Mouse (Mus musculus): ENCODE data around the gene Mcmbp. TPM values are rescaled to one million over a fixed set of nuclear protein-coding genes. Genes with fewer than 3 reads are reported as not detected.
A peak's percentile ranks its signal among the peaks of the same experiment; 100 is the strongest.

The Mcmbp gene
- polyA plus RNA-seq, 1 experiment, result 24.3 TPM

DNA sequence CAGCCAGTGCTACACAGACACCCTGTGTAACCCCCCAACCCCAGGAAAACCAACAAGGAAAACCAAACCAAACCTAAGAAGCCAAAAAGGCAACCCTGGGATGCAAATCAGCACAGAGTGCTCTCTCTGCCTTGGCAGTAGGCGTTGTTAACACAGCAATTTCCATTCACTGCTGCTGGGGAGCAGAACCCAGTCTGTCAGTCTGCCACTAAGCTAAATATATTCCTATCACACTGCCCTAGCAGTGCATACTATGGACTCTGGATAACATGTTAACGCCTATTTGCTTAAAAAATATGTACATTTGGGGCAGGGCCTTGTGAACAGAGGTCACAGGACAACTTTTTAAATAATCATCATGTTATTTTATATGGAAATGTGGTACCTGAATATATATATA lies 8.7 kb downstream of the Mcmbp start:
- TF ChIP-seq CEBPB (IDR thresholded peaks at IDR 0.05; ENCODE audit: low read depth) (no peak), FOSL1 (IDR thresholded peaks at IDR 0.05; ENCODE audit: insufficient read depth, low read length, poor library complexity, severe bottlenecking) (no peak), MAX (IDR thresholded peaks at IDR 0.05) (no peak), USF1 (IDR thresholded peaks at IDR 0.05; ENCODE audit: low read depth) (no peak), MYOG (IDR thresholded peaks at IDR 0.05; ENCODE audit: control insufficient read depth, extremely low read depth, insufficient read length) (no peak), MYOD1 (IDR thresholded peaks at IDR 0.05; ENCODE audit: control insufficient read depth, insufficient read length, low read depth) (no peak), CTCF (IDR thresholded peaks at IDR 0.05; ENCODE audit: control insufficient read depth, insufficient read depth, insufficient read length) (no peak)
- Histone ChIP-seq H3K36me3 (ENCODE audit: control insufficient read depth, insufficient read depth) (peaks cover 8% of the 10 kb centered on the region), H3K4me3 (ENCODE audit: insufficient read depth, poor library complexity, severe bottlenecking) (no peak overlapping the region), H3K79me3 (ENCODE audit: low read depth) (peaks cover 90% of the 10 kb centered on the region), H3K79me2 (ENCODE audit: control insufficient read depth, insufficient read depth) (peaks cover 100% of the 10 kb centered on the region), H3K27me3 (ENCODE audit: control insufficient read depth, insufficient read depth, insufficient read length) (no peaks in the 10 kb centered on the region), H3ac (ENCODE audit: control insufficient read depth, insufficient read length, low read depth) (no peak overlapping the region)

DNA sequence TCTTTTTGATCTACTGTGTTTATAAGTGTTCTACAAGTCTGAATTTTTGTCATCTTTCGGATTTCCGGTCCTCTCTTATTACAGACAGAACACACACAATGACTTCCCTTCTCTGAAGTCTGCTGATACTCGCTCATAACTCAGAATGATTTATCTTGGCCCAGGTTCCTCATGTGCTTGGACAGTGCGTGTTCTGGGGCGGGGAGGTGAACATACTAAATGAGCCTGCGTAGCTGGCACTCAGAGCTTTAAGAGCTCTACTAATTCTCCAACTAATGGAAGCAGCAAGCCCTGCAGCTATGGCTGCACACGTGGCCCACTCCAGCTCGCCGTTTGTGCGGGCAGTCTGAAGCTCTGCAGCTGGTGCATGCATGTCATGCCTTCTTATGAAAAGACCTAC lies 11.6 kb downstream of the Mcmbp start:
- Histone ChIP-seq H3ac (ENCODE audit: control insufficient read depth, insufficient read length, low read depth) (no peak overlapping the region), H3K4me3 (ENCODE audit: insufficient read depth, poor library complexity, severe bottlenecking) (no peak overlapping the region), H3K27me3 (ENCODE audit: control insufficient read depth, insufficient read depth, insufficient read length) (no peaks in the 10 kb centered on the region), H3K79me3 (ENCODE audit: low read depth) (peaks cover 78% of the 10 kb centered on the region), H3K36me3 (ENCODE audit: control insufficient read depth, insufficient read depth) (peaks cover 3% of the 10 kb centered on the region), H3K79me2 (ENCODE audit: control insufficient read depth, insufficient read depth) (peaks cover 100% of the 10 kb centered on the region)
- TF ChIP-seq FOSL1 (IDR thresholded peaks at IDR 0.05; ENCODE audit: insufficient read depth, low read length, poor library complexity, severe bottlenecking) (no peak), MYOG (IDR thresholded peaks at IDR 0.05; ENCODE audit: control insufficient read depth, extremely low read depth, insufficient read length) (no peak), CTCF (IDR thresholded peaks at IDR 0.05; ENCODE audit: control insufficient read depth, insufficient read depth, insufficient read length) (no peak), CEBPB (IDR thresholded peaks at IDR 0.05; ENCODE audit: low read depth) (no peak), MAX (IDR thresholded peaks at IDR 0.05) (no peak), USF1 (IDR thresholded peaks at IDR 0.05; ENCODE audit: low read depth) (no peak), MYOD1 (IDR thresholded peaks at IDR 0.05; ENCODE audit: control insufficient read depth, insufficient read length, low read depth) (no peak)

DNA sequence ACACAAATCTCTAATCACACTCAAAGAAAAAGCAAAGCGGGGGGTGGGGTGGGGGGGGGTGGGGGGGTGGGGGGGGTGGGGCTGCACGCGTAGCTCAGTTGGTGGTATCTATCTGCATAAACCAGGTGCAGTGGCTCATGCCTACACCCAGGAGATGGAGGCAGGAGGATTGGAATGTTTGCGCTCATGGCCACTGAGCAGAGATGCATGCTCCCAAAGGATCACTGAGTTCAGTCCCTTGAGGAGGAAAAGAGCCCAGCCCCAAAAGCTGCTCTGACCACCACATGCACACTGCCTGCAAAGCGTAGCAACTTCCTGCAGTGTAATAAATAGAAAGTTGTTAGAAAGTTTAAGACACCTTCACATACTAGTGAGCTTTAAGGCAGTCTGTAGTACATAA lies 12.6 kb downstream of the Mcmbp start:
- Histone ChIP-seq H3K27me3 (ENCODE audit: control insufficient read depth, insufficient read depth, insufficient read length) (no peaks in the 10 kb centered on the region), H3K79me3 (ENCODE audit: low read depth) (peaks cover 69% of the 10 kb centered on the region), H3K79me2 (ENCODE audit: control insufficient read depth, insufficient read depth) (peaks cover 98% of the 10 kb centered on the region), H3K36me3 (ENCODE audit: control insufficient read depth, insufficient read depth) (peaks cover 12% of the 10 kb centered on the region), H3ac (ENCODE audit: control insufficient read depth, insufficient read length, low read depth) (no peak overlapping the region), H3K4me3 (ENCODE audit: insufficient read depth, poor library complexity, severe bottlenecking) (no peak overlapping the region)
- no peak for TF ChIP-seq MYOG (IDR thresholded peaks at IDR 0.05; ENCODE audit: control insufficient read depth, extremely low read depth, insufficient read length)
- no peak for TF ChIP-seq FOSL1 (IDR thresholded peaks at IDR 0.05; ENCODE audit: insufficient read depth, low read length, poor library complexity, severe bottlenecking)
- TF ChIP-seq CEBPB (IDR thresholded peaks at IDR 0.05; ENCODE audit: low read depth), result no peak
- no peak for TF ChIP-seq USF1 (IDR thresholded peaks at IDR 0.05; ENCODE audit: low read depth)
- no peak for TF ChIP-seq CTCF (IDR thresholded peaks at IDR 0.05; ENCODE audit: control insufficient read depth, insufficient read depth, insufficient read length)
- TF ChIP-seq MYOD1 (IDR thresholded peaks at IDR 0.05; ENCODE audit: control insufficient read depth, insufficient read length, low read depth), result no peak

DNA sequence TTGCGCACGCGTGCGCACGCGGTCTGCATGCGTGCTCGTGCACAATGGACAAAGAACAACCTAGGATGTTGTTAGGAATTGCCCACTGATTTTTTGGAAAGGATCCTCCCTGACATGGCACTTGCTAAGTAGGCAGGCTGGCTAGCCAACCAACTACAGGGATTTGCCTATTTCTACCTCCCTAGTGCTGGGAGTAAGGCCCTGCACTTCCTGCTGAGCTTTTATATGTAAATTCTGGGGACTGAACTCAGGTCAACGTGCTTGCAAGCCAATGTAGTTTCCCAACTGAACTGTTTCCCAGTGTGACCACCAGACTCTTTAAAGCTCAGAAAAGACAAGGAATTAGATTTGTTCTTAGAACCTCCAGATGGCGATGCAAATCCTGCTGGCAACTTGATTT lies 13.3 kb downstream of the Mcmbp start:
- no peak overlapping the region for H3K4me3 ChIP-seq (ENCODE audit: insufficient read depth, poor library complexity, severe bottlenecking)

DNA sequence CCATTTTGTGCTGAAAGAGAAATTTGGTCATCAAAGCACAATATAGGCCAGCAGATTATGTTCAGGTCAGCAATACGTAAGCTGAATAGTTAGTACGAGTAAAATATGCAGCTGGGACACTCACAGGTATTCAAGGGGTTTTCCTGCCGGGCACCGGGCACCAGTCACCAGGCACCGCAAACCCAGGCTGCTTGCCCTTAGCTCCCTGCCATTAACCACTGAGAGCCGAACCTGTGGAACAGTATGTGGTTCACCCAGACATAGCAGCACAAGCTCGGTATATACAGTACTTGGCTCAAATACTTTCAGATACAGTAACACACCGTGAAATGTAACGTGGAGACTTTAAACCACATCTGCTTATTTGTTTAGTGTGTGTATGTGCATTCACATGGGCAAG lies 15.1 kb downstream of the Mcmbp start:
- Histone ChIP-seq H3K36me3 (ENCODE audit: control insufficient read depth, insufficient read depth) (peaks cover 28% of the 10 kb centered on the region), H3K79me3 (ENCODE audit: low read depth) (peaks cover 47% of the 10 kb centered on the region), H3K27me3 (ENCODE audit: control insufficient read depth, insufficient read depth, insufficient read length) (no peaks in the 10 kb centered on the region), H3K4me3 (ENCODE audit: insufficient read depth, poor library complexity, severe bottlenecking) (no peak overlapping the region), H3K79me2 (ENCODE audit: control insufficient read depth, insufficient read depth) (peaks cover 73% of the 10 kb centered on the region), H3ac (ENCODE audit: control insufficient read depth, insufficient read length, low read depth) (no peak overlapping the region)
- TF ChIP-seq MAX (IDR thresholded peaks at IDR 0.05), result no peak
- TF ChIP-seq USF1 (IDR thresholded peaks at IDR 0.05; ENCODE audit: low read depth), result no peak
- no peak for TF ChIP-seq MYOD1 (IDR thresholded peaks at IDR 0.05; ENCODE audit: control insufficient read depth, insufficient read length, low read depth)
- TF ChIP-seq CEBPB (IDR thresholded peaks at IDR 0.05; ENCODE audit: low read depth), result no peak
- TF ChIP-seq MYOG (IDR thresholded peaks at IDR 0.05; ENCODE audit: control insufficient read depth, extremely low read depth, insufficient read length), result no peak
- TF ChIP-seq FOSL1 (IDR thresholded peaks at IDR 0.05; ENCODE audit: insufficient read depth, low read length, poor library complexity, severe bottlenecking), result no peak

More for the DNA sequence above, 13.3 kb downstream of the Mcmbp start:
- no peak for TF ChIP-seq MYOG (IDR thresholded peaks at IDR 0.05; ENCODE audit: control insufficient read depth, extremely low read depth, insufficient read length)
- no peak for TF ChIP-seq MAX (IDR thresholded peaks at IDR 0.05)
- TF ChIP-seq FOSL1 (IDR thresholded peaks at IDR 0.05; ENCODE audit: insufficient read depth, low read length, poor library complexity, severe bottlenecking), result no peak
- TF ChIP-seq MYOD1 (IDR thresholded peaks at IDR 0.05; ENCODE audit: control insufficient read depth, insufficient read length, low read depth), result no peak
- Histone ChIP-seq H3K79me3 (ENCODE audit: low read depth) (peaks cover 62% of the 10 kb centered on the region), H3ac (ENCODE audit: control insufficient read depth, insufficient read length, low read depth) (no peak overlapping the region), H3K79me2 (ENCODE audit: control insufficient read depth, insufficient read depth) (peaks cover 91% of the 10 kb centered on the region), H3K27me3 (ENCODE audit: control insufficient read depth, insufficient read depth, insufficient read length) (no peaks in the 10 kb centered on the region), H3K36me3 (ENCODE audit: control insufficient read depth, insufficient read depth) (peaks cover 16% of the 10 kb centered on the region)

- TF ChIP-seq MAX (IDR thresholded peaks at IDR 0.05), result no peak
- peak; percentile 82 for TF ChIP-seq USF1 (IDR thresholded peaks at IDR 0.05; ENCODE audit: low read depth)
- TF ChIP-seq CTCF (IDR thresholded peaks at IDR 0.05; ENCODE audit: control insufficient read depth, insufficient read depth, insufficient read length), result peak; percentile 4
- peaks cover 32% of the 10 kb centered on the region for H3K36me3 ChIP-seq (ENCODE audit: control insufficient read depth, insufficient read depth)
Measured at GRCm38 (mm10) chr7:128724761-128725160, 15.5 kb downstream of the Mcmbp start.

More at GRCm38 (mm10) chr7:128724761-128725160, 15.5 kb downstream of the Mcmbp start:
- H3K27me3 ChIP-seq (ENCODE audit: control insufficient read depth, insufficient read depth, insufficient read length), result no peaks in the 10 kb centered on the region
- H3K4me3 ChIP-seq (ENCODE audit: insufficient read depth, poor library complexity, severe bottlenecking), result no peak overlapping the region
- H3K79me2 ChIP-seq (ENCODE audit: control insufficient read depth, insufficient read depth), result peaks cover 68% of the 10 kb centered on the region
- H3ac ChIP-seq (ENCODE audit: control insufficient read depth, insufficient read length, low read depth), result no peak overlapping the region
- peaks cover 43% of the 10 kb centered on the region for H3K79me3 ChIP-seq (ENCODE audit: low read depth)

Measured in C2C12 (cell line).